Mouse (Mus musculus): Measurements from ENCODE around the gene Magel2. TPM values are rescaled to one million over a fixed set of nuclear protein-coding genes. Genes with fewer than 3 reads are reported as not detected.

Magel2 gene
- total RNA-seq, 2 experiments from 2014 or later, result not detected

GRCm38 (mm10) chr7:62423210-62423609 lies 46.4 kb downstream of the Magel2 start:
- DNase-seq, result no peak

GRCm38 (mm10) chr7:62428337-62428736 lies 51.5 kb downstream of the Magel2 start:
- DNase-seq, result no peak

Other genes starting within 250 kb of the Magel2 start
- 1 to 10 TPM; 6.6 to 9.2 TPM for gene Ndn, start 30.4 kb upstream of the Magel2 start, total RNA-seq (2021)
- gene Mkrn3, start 43.1 kb downstream of the Magel2 start, total RNA-seq (2021), result under 1 TPM; 0.29 to 0.31 TPM
- under 1 TPM; 0.70 to 1.00 TPM for gene Peg12, start 87.5 kb downstream of the Magel2 start, total RNA-seq (2021)

Measured in gastrocnemius, postnatal 25 days (tissue).